Mouse (Mus musculus) R1 (cell line): ENCODE measurements around the gene Trim6.
A peak's percentile ranks its signal among the peaks of the same experiment; 100 is the strongest.
"Not testable (repeated sequence)": the region's sequence is repeated elsewhere in the genome, so short reads cannot be mapped to it uniquely, and the experiment has no call there.

Source experiments
- DNase-seq: peaks from one replicate; pipeline ENCODE4 v3.0.0-alpha.2; 2018; ENCODE audit warnings: low read depth, low spot score

Trim6 gene

DNA sequence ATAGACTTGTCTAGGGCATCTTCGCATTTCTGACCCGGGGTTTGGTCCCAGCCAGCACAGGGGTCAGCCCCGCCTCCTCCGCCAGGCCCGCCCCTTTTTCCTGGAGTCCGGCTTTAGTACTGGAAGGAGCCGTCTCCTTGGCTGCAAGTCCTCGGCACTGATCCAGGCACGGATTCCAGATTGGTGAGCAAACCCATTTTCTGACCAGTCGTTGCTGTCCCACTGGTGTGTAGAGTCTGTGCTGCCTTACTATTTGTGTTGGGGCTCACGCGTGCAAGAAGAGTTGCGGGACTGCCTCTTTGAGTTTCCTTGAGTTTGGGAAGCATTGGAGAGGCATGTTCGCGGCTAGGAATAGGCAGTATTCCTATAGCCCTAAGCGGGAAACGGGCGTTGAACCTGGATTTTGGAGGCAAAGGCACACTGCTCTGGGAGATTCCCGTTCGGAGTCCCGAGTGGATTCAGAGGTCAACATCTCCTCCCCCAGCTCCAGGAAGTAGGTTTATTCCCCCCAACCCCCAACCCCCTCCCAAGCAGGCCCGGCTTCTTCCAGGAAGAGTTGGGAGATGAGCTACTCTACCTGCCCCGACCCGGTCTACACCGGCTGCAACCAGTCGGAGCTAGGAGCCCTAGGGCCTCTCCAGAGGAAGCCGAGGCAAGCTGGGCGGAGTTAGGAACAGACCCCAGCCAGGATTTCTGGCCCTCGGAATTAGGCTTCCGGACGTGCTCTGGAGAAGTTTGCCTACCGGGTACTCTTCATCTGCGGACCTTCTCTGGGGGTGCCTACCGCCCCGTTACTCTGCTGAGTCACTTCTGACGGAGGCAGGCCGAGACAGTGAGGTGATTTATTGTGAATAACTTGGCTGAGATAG lies at the start of gene Trim6:
Gene Trim6 (plus strand): TSS at position 93 of the 869 bp plus-strand sequence.
- DNase-seq = peak; percentile 97

DNA sequence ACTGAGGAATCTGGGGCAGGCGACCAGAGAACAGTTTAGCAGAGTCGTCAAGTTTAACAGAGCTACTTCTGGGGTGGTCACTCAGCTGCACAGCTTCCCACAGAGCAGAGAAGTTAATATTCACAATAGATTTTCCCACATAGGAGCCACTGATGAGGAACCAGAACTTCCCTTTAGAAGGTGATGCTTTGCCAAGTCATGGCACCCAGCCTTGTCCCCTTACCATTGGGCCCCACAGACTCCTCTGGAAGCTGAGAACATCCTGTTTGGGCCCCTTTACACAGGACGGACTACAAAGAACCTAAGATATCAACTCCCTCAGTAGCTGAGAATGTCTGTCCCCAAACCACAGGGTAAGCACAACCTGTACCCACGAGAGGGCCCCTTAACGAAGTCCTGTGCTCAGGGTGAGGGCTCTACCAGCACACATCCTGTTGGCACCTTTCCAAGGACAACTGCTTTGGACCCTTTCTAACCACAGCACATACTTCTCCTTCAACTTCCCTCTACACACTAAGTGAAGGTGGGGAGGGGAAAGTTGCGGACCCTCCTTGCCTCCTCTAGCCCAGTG lies 48.9 kb upstream of the Trim6 start:
- no peak for DNase-seq

DNA sequence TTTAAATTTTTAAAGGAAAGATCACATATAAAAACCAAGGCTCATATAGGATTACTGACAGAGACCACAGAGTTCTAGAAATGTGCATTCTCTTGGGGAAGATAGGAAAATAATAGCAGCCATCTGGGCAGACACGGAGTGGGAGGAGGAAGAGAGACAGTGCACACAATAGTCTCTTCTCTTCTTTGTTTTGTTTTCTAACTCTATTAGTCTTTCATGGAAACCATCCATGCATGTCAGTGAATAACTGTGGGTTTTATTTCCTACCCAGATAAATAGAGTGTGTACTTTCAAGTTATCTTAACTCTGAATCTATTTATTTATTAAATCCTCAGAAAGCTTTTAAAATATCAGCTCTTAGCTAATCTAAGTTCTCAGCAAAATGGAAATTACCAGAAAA lies 43.5 kb upstream of the Trim6 start:
- no peak for DNase-seq

DNA sequence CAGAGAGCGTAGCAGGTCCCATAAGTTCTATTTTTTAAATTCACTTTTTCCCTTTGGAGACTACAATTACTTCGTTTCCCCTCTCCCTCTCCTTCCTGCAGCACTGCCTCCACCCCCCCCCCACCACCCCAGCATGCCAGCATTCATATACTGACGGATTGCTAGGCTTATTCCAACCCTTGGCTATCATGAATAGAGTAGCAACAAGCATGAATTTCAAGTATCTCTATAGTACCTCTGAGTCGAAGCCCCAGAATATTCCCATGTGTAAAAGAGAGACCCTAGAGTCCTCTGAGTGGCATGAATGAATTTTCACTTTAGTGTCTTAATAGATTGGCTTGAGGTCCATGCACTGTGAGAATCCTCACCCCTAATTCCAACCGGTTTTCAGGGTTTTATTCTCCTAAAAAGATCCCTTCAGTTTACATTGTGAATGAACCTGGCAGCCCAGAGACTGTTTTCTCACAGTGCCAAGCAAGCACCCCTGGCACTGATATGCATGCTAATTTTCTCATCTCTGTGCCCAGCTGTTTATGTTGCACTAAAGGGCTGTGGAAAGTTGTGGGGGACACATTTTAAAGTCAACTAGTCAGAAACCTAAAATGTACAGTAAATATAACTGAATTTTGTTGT lies 40.1 kb upstream of the Trim6 start:
- DNase-seq = no peak

DNA sequence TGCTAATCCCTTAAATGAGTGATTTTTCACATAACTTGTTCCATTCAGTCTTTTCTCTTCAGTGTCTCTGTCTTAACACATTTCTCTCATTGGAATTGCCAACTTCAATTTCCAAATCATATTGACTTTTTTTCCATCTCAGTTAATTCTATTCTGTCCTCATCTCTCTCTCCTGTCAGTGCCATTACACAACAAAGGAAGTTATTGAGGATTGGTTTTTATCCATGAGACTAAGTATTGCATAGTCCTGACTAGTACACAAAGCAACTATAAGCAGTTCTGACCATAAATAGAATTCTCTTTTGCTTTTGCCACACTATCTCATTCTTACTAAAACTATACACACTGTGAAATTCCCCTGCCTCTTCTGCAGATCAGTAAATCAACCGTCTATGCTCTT lies 39.5 kb upstream of the Trim6 start:
- no peak for DNase-seq

DNA sequence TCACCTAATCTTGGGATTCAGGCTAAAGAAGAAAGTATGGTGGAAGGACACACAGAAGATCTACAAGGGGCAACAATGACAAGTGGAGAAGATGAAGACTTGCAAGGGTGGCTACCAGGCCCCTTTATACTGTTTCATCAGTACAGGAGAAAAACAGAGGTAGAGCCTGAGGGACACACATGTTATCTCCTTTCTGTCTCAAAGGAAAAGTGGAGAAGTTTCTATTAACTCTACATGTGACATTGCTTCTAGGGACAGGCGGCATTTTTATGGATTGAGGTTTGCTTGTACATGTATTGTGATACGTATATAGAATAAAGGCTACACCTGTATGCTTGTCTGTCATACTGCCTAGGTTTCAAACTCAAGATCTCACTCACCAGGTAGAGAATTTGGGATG lies 35.3 kb upstream of the Trim6 start, which contains the start of gene Olfr648:
Gene Olfr648 (minus strand): TSS at position 101 of the 400 bp plus-strand sequence.
- no peak for DNase-seq

DNA sequence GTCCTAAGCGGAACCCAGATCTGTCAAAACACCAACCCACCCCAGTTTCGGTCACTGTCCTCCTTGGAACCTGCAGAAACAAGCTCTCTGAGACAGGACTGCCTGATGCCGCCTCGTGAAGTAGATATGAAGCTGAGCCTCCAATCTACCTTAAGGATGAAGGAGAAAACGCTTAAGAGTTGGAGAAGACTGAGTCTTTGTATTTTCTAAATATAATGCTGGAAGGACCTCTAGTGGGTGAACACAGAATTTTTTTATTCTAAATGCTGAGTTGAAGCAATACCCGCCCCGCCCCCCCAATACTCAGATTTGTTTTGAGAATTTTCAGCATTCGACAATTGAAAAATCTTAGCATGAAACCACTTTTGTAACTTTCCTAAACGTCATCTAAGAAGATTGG lies 27.3 kb upstream of the Trim6 start:
- no peak for DNase-seq

DNA sequence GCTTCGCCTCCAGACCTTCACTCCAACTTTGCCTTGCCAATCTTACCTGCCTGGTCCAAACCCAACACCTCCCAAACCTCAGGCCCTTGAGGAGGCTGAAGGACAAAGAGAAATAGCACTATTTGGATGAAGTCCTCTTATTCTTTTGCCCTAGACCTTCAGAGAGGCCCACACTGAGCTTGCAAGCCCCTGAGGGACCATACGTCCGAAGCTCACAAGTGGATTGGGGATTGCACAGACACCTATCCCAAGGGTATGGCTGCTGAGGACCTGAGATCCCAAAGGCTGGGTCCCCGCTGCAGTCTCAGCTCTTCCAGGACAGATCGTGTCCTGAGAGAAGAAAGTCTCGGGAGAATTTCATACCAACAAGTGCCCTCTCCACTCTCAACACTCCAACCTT lies 22.7 kb upstream of the Trim6 start, which contains the start of gene Olfr649:
Gene Olfr649 (minus strand): TSS at position 101 of the 400 bp plus-strand sequence.
- no peak for DNase-seq

DNA sequence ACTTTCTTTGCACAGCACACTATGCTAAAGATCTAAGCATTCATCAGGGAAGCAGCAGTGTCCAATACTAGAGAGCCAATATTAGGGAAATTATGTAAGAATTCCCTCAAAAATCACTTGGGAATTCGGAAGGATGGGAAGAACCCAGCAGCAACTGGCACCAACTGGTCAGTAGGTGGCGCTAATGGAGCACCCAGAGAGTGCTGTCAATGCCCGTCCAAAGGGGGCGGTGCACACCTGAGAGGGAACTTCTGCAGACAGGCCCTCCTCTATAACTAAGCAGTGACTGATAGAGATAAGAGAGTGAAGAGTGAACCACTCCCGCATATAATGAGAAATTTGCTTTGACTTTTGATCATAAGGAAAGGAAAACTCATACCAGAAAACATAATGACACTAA lies 18.8 kb upstream of the Trim6 start:
- peak; percentile 82 for DNase-seq

DNA sequence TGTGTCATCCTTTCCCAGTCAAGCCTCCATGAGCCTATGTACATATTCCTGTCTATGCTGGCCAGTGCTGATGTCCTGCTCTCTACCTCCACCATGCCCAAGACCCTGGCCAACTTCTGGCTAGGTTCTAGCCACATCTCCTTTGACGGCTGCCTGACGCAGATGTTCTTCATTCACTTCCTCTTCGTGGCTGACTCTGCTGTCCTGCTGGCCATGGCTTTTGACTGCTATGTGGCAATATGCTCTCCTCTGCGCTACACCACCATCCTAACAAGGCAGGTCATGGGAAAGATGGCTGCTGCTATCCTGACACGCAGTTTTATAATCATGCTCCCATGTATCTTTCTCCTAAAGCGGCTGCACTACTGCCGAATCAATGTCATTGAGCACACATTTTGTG lies 12.4 kb upstream of the Trim6 start:
- no peak for DNase-seq

DNA sequence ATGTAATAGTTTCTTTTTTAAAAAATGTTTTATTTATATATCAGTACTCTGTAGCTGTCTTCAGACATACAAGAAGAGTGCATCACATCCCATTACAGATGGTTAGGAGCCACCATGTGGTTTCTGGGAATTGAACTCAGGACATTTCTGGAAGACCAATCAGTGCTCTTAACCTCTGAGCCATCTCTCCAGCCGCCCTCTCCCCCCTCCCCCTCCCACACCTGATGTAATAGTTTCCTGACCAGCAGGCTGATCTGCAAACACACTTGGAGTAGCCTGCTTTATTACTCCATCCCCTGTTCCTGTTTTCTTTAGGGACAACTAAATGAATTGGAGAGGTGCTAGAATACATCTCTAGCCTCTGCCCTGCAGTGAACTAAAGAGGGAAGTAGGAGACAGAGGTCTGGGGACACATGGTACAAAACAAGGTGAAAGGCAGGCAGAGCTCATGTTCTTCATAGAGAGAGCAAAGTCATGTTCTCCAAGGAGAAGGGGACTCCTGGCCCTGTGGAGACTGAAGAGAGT lies 2.5 kb upstream of the Trim6 start:
- peak; percentile 38 for DNase-seq

DNA sequence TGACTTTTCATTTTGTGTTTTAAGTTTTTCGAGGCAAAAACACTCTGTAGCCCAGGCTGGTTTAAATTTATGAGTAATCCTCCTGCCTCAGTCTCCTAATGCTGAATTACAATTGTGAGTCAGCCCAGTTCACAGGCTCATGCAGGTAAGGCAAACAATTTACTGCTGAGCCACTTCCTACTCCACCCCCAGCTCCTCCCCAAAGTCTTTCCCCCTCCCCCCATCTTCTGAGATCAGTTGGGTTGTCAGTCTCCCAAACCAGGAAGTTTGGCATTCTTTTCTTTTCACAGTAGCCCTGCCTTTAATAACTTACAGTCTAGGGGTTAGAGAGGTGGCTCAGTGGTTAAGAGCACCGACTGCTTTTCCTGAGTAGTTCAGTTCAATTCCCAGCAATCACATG lies 712 bp upstream of the Trim6 start:
- peak; percentile 94 for DNase-seq

DNA sequence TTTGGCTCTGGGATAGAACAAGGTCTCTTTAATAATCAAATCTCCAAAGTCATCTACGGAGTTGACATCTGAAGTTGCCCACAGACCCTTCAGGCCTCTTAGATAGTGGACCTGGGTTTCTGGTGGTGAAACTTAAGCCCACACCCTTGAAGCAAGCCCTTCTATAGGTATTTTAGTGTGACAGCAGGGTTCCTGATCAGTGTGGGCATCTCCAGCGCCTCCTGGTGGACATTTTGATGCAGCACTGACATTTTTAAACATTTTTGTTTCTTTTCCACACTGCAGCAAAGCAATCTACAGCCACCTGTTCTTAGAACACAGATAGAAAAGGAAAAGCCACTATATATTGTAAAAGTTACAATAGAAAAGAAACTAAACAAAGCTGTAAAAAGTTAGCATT lies 12.6 kb downstream of the Trim6 start:
- peak; percentile 68 for DNase-seq

DNA sequence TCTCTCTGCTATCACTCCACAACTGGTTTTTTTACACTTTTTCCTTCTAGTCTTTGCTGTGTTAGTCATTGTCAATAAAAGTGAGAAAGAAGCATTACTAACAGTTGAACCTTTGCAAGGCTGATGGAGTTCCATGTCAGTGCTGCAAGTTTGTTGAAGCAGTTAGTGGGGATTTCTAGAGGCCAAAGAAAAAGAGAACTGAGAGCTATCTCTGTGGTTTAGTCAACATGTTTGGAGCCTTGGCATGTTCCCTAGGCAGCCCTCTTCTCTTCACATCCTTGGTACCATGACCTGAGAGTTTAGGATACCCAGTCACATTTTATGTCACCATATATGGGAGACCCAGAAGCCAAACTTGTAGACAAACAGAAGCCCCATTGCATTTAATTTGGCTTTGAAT lies 22.3 kb downstream of the Trim6 start:
- DNase-seq = no peak

DNA sequence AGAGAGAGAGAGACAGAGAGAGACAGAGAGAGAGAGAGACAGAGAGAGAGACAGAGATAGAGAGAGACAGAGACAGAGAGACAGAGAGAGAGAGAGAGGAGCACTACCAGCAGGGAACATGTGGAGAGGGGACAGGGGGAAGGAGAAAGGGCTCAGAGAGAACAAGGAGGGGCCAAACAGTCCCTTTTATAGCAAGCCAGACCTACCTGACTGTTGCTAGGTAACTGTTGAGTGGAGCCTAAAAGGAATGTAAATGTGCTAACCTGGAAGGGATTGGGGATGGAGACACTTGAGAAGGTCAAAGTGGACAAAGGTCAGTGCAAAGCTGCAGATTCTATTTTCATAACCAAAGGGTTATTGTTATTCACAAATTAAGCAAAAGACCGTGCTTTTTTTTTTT lies 25.0 kb downstream of the Trim6 start:
- DNase-seq = peak; percentile 86

DNA sequence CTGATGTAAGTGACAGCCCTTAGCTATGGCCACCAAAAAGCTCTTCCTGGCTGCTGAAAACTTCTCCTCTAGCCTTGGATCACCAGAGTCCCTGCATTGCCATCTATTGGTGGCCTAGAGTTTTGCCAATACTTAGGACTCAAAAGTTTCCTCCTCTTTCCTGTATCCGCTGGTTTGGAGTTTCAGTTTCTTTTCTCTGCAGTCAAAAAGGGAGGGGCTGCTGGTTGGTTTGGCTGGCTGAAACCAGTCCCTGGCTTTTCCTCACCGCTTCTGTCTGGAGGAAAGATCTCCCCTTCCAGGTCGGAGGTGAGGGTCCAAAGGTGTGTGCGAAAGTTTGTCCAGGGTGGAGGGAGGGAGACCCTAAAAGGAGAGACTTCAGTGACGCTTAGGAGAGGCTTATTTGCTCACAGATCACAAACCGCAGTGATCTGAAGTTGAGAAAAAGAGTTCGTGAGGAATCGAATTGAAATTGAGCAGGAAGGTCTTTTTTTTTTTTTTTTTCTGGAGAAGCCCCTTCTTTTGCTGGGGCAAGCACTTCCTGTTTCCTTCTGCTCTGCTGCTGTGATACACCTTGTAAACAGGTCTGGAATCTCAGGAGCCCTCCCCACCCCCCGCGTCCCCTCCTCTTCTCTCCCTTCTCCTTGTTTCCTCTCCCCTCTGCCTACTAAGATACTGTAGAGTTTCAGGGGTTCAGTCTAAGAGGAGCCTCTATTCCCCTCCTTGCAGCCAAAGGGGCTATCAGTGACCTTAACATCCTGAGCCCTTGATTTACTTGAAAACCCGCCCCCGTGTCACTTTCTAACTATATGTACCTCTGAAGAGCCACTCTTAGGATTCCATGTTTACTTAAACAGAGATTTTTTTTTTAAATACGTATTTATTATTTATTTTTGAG lies 25.9 kb downstream of the Trim6 start, which contains the start of gene Trim34a:
Gene Trim34a (plus strand): TSS at position 171 of the 895 bp plus-strand sequence.
- peak; percentile 93 for DNase-seq

DNA sequence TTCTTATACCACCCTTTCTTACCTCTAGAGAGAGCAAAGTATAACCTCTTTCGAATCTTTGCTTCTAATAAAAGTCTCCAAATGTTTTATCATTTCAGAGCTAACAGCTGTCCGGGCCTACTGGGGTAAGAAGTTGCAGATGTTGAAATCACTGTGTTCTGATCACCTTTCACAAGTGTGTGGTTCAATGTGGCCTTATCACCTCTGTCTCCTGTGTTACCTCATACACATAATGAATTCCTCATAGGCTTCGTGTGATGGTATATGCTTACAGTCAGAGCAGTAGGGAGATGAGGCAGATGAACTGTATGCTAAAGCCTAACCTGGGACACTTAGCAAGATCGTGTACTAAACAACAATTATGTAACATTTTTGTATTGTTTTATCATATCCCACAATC lies 41.8 kb downstream of the Trim6 start:
- not testable (repeated sequence) for DNase-seq

DNA sequence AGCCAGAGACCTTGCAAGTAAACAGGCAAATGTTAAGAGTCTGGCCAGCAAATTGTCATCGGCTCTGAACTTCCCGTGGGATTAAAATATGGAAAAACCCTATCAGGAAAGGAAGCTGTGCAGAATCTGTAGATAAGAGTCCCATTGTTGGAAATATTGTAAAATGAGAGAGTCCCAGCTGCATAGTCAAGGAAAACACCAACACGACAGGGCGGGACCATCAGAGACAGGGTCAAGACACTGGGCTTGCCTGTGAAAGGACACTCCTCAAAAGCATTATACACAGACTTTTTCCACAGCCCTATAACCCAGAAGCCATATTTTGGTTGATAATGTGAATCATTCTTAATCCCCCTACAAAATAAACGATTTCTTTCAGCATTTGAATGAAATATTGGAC lies 46.7 kb downstream of the Trim6 start:
- not testable (repeated sequence) for DNase-seq

DNA sequence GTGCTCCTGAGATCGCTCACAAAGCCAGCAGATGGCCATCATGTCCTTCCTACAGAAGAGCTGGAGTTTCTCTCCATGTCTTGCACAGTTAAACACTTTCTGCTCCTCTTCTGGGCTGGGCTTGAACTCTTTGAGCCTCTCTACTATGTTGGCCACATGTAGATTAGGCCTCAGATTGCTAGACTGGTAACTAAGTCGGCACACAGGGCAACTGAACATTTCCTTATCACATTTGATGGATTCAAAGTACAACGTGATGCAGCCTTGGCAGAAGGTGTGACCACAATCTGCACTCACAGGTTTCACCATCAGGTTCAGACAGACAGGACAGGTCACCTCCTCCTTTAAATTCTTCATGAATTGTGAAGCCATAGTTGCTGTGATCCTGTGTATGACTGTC lies 60.8 kb downstream of the Trim6 start:
- DNase-seq = not testable (repeated sequence)
